Mouse (Mus musculus) bone marrow, adult 2 months (tissue): ENCODE measurements at regions not wholly inside any gene's neighbourhood (a gene's known extent, or its start where the extent isn't known, plus 50 kb on each side); places are given as distances from the start of the nearest gene placed in this dataset.

Source experiments
- H3K27ac ChIP-seq: fragments of 200-500 bp; 2 replicates; pipeline ENCODE4 v1.5.1; 2012; ENCODE audit warnings: low read depth, mild to moderate bottlenecking, control low read depth, inconsistent platforms, low read length; ENCODE audit not compliant: control insufficient read depth, poor library complexity, insufficient read depth
- H3K4me1 ChIP-seq: fragments of 200-500 bp; 2 replicates; pipeline ENCODE4 v1.6.1; 2011; ENCODE audit warnings: low read length; ENCODE audit not compliant: control insufficient read depth, insufficient read depth
- H3K4me3 ChIP-seq: fragments of 200-500 bp; replicated peaks from 2 replicates; pipeline ENCODE3; 2011; ENCODE audit warnings: mild to moderate bottlenecking, low read depth, low read length, control low read depth; ENCODE audit not compliant: control insufficient read depth
- CTCF ChIP-seq: fragments of 200-500 bp; IDR thresholded peaks from 2 replicates; pipeline ENCODE4 v1.5.1; 2011; ENCODE audit warnings: low read length, control low read depth; ENCODE audit not compliant: control insufficient read depth, insufficient read depth
- POLR2A ChIP-seq: fragments of 200-500 bp; IDR thresholded peaks from 2 replicates; pipeline ENCODE4 v1.6.1; 2011; ENCODE audit warnings: low read depth, mild to moderate bottlenecking, control low read depth, low read length, borderline replicate concordance; ENCODE audit not compliant: control insufficient read depth
- WGBS: fragments of 180-500 bp; shearing (Covaris S2); methylation state at CpG from one replicate; pipeline ENCODE4 v1.1.7; 2018; 5-methylcytosine and 5-hydroxymethylcytosine counted together

DNA sequence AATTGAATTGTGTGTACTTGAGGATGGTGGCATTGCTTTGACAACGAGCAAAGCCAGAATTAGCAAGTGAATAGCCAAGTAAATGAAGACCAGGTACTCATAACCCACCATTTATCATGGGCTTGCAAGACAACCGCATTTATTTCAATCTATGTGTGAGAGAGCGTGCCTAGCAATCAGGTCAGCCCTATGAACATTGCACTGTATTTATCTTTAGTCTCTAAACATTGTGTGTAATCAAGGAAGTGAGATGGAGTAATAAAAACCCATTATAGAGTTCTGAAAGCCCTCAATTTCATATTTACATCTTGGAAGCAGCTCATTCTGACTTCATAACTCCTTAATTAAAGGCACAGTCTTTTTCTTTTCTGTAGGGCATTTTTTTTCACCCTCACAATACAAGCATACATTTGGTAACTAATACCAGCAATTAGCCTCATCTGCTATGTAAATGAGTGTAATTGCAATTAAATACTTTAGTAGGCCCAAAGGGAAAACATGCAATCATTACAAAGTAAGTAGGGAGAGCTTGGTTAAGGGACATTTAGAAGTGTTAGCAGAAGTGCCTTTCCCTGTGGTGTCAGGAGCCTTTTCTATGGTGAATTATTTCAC, 150.8 kb upstream of the Dph6 start:
- no peaks in the 10 kb centered on the region for H3K4me1 ChIP-seq
- 70% methylated on average over 3 of the region's 3 CpGs for WGBS
- TF ChIP-seq POLR2A: no peak
- no peak for TF ChIP-seq CTCF

GRCm38 (mm10) chr2:114808046-114808445, 153.3 kb upstream of the Dph6 start:
- H3K4me3 ChIP-seq: no peak overlapping the region
- 85% methylated on average over 5 of the region's 5 CpGs for WGBS
- H3K4me1 ChIP-seq: no peaks in the 10 kb centered on the region
- no peak for TF ChIP-seq POLR2A
- no peak for TF ChIP-seq CTCF
- H3K27ac ChIP-seq: no peak overlapping the region

More for the DNA sequence above, 150.8 kb upstream of the Dph6 start:
- H3K27ac ChIP-seq: no peak overlapping the region
- H3K4me3 ChIP-seq: no peak overlapping the region

DNA sequence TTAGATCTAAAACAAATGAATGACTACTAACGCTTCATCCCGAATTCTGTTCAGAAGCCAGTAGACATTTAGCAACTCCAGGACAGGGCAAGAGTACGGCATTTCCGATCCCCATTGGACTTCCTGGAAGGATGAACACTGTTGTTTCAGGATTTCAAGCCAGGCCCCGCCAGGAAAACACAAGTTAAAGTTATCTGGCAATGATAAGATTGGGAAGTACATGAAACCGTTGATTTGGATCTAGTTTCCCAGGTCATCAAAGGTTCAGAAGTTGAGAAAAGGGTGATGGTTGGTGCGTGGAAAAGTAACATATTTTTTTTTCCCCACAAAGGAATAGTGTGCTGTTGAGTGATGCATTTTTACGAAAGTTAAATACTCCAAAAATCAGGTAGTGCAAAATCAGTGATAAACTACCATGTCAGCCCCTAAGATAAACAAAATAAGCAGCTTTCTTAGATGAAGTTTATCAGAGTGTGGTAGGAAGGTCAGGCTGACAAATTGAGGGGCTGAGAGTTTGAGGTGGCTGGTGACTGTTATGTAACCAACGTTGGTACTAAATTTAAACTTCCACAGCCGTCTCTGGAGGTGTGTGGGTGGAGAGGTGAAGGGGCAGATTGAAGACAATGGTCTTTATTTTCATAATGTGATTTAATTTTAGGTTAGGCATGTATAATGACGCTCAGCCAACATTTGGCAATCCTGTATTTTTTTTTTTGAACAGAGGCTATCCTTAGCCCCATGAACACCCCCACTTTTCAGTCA, 157.6 kb upstream of the Dph6 start:
- no peaks in the 10 kb centered on the region for H3K4me1 ChIP-seq
- H3K27ac ChIP-seq: no peak overlapping the region
- TF ChIP-seq CTCF (no peak), POLR2A (no peak)
- 55% methylated on average over 11 of the region's 11 CpGs for WGBS
- H3K4me3 ChIP-seq: no peak overlapping the region

DNA sequence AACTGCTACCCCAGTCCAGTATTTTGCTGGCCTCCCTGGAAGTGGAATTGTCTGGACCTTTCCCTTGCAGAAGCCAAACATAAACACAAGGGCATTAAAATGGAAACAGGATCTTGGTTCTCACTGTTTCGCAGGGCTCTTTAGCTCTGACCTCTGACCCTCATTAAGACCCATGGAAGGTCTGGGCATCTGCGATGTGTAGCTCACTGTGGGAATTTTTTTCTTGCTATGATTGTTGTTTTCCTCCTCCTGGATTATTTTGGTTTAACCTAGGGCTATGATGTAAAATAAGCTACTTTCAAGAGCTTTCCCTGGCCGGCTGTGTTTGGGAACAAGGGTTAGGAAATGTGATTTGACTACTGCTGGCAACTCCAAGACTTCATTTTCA, 158.1 kb upstream of the Dph6 start:
- no peak overlapping the region for H3K4me3 ChIP-seq
- TF ChIP-seq CTCF (no peak), POLR2A (no peak)
- 67% methylated on average over 3 of the region's 3 CpGs for WGBS
- H3K27ac ChIP-seq: no peak overlapping the region
- no peaks in the 10 kb centered on the region for H3K4me1 ChIP-seq

DNA sequence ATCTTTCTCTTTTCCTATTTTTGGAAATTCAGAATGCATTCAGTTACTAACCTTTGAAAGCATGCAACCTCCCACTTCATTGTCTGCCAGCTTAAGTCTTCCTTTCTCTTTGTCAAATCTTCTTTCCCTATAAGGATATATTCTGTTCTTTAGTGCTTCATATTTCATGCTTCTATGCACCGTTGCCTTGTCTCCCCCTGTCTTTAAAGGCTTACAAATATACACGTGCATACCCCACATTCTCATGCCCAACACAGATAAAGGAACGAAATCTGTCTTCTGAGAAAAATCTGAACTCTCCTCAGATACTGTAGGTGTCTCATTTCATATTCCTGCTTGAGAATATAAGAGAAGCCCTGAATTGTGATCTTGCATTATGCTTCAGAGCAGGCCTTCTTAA, 167.9 kb upstream of the Dph6 start:
- Histone ChIP-seq H3K4me3 (no peak overlapping the region), H3K27ac (no peak overlapping the region), H3K4me1 (no peaks in the 10 kb centered on the region)
- 76% methylated on average over 3 of the region's 3 CpGs for WGBS
- TF ChIP-seq CTCF: no peak
- TF ChIP-seq POLR2A: no peak

GRCm38 (mm10) chr2:114828192-114828591, 173.4 kb upstream of the Dph6 start:
- Histone ChIP-seq H3K4me1 (no peaks in the 10 kb centered on the region), H3K4me3 (no peak overlapping the region), H3K27ac (no peak overlapping the region)
- TF ChIP-seq POLR2A (no peak), CTCF (no peak)
- WGBS: 79% methylated on average over 6 of the region's 6 CpGs

GRCm38 (mm10) chr2:114835694-114836093, 180.9 kb upstream of the Dph6 start:
- WGBS: 35% methylated on average over 2 of the region's 2 CpGs
- TF ChIP-seq POLR2A: no peak
- TF ChIP-seq CTCF: no peak
- H3K27ac ChIP-seq: no peak overlapping the region
- no peaks in the 10 kb centered on the region for H3K4me1 ChIP-seq
- no peak overlapping the region for H3K4me3 ChIP-seq

- TF ChIP-seq CTCF: no peak
- TF ChIP-seq POLR2A: no peak
- WGBS: 78% methylated on average over 9 of the region's 9 CpGs
- Histone ChIP-seq H3K4me1 (no peaks in the 10 kb centered on the region), H3K4me3 (no peak overlapping the region), H3K27ac (no peak overlapping the region)
Measured at GRCm38 (mm10) chr2:114843696-114844388, 189.1 kb upstream of the Dph6 start.
